Mouse (Mus musculus): ENCODE measurements around the gene Tbc1d2b. TPM values are rescaled to one million over a fixed set of nuclear protein-coding genes. Genes with fewer than 3 reads are reported as not detected.

Tbc1d2b gene
- polyA plus RNA-seq, 1 experiment from 2014 or later, result 9.6 TPM

DNA sequence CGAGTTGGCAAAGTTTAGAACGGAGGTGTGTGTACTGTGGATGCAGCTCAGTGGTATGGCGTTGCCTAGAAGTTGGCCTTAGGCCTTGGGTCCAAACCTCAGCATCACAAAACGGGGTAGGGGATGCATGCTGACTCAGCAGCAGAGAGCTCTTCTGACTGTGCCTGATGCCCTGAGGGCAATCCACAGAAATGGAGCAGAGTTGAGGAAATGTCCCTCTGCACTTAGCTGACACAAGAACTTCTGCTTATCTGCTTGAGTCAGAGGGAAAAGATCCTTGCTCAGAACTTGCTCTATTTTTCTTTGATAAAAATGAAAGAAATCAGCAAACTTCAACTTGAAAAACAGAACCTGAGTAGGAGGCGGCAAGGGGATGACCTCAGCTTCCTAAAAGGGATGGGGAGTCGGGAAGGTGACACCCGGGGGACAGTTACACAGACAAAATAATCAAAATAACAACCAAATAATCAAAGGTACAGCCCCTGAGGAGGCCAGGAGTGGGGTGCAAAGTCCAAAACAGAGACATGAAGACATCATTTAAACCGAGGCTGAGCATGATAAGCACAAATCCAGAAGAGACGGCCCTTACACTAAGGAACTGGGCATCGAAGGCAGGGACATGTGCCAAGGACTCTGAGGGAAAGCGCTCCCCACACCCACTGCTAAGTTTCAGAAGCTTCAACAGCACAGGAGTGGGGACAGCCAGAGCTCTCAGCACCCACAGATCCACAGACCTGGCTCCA is 54.2 kb downstream of the Tbc1d2b start:
- Histone ChIP-seq H3K27ac (replicated peaks; ENCODE audit: low read depth, low read length) (no peak overlapping the region), H3K27me3 (ENCODE audit: control insufficient read depth, insufficient read depth, low read length) (no peaks in the 10 kb centered on the region), H3K9me3 (ENCODE audit: control insufficient read depth, low read length) (no peaks in the 10 kb centered on the region), H3K4me1 (ENCODE audit: control insufficient read depth, insufficient read depth, low read length) (no peaks in the 10 kb centered on the region), H3K4me2 (ENCODE audit: low read depth, severe bottlenecking) (no peak overlapping the region), H3K4me3 (ENCODE audit: low read depth, low read length) (no peak overlapping the region), H3K36me3 (ENCODE audit: control insufficient read depth, insufficient read depth, low read length) (no peaks in the 10 kb centered on the region), H3K9ac (ENCODE audit: low read length) (no peak overlapping the region)
- DNase-seq (ENCODE audit: low spot score) (no peak), ATAC-seq (ENCODE audit: insufficient number of reproducible peaks, low FRiP score, low TSS enrichment, low read depth) (no peak)
- 87% methylated on average over 11 of the region's 11 CpGs for WGBS

DNA sequence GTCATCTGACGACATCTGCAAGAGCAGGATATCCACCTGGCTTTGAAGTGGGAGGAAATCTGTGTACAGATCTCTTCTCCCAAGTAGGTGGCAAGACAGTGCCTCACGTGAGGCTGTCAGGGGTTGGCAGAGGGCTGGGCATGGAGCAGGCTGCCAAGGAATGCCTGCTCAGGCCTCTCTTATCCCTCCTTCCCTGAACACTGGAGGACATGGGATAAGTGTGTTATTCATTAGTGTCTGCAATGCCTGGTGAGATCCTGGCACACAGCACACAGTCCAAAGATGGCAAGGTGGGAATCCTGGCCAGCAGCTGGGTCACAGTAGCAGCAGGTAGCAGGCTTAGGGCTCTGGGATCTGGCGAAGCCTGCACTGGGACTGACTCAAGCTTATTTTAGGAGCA is 57.5 kb downstream of the Tbc1d2b start:
- Histone ChIP-seq H3K27me3 (ENCODE audit: control insufficient read depth, insufficient read depth, low read length) (no peaks in the 10 kb centered on the region), H3K36me3 (ENCODE audit: control insufficient read depth, insufficient read depth, low read length) (no peaks in the 10 kb centered on the region), H3K9me3 (ENCODE audit: control insufficient read depth, low read length) (no peaks in the 10 kb centered on the region), H3K4me1 (ENCODE audit: control insufficient read depth, insufficient read depth, low read length) (no peaks in the 10 kb centered on the region), H3K27ac (replicated peaks; ENCODE audit: low read depth, low read length) (no peak overlapping the region), H3K4me2 (ENCODE audit: low read depth, severe bottlenecking) (no peak overlapping the region), H3K4me3 (ENCODE audit: low read depth, low read length) (no peak overlapping the region), H3K9ac (ENCODE audit: low read length) (no peak overlapping the region)
- DNase-seq (ENCODE audit: low spot score) (no peak), ATAC-seq (ENCODE audit: insufficient number of reproducible peaks, low FRiP score, low TSS enrichment, low read depth) (no peak)
- WGBS, result 86% methylated on average over 3 of the region's 3 CpGs

DNA sequence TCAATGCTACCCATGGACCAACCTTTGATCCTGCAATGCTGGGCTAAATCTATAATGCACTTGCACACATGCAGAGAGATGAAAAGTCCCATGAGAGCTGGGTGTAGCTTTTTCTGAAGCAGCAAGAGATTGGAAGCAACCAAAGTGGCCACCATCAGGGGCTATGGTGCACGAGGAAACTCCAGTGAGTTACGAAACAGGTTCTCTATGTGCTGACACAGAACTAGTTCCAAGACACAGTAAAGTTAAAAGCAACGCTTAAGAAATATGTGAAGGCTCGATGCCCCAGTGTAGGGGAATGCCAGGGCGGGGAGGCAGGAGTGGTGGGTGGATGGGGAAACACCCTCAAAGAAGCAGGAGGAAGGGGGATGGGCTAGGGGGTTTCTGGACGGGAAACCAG is 61.9 kb downstream of the Tbc1d2b start:
- WGBS, result 86% methylated on average over 6 of the region's 6 CpGs
- Histone ChIP-seq H3K9ac (ENCODE audit: low read length) (no peak overlapping the region), H3K36me3 (ENCODE audit: control insufficient read depth, insufficient read depth, low read length) (no peaks in the 10 kb centered on the region), H3K27me3 (ENCODE audit: control insufficient read depth, insufficient read depth, low read length) (no peaks in the 10 kb centered on the region), H3K4me1 (ENCODE audit: control insufficient read depth, insufficient read depth, low read length) (no peaks in the 10 kb centered on the region), H3K27ac (replicated peaks; ENCODE audit: low read depth, low read length) (no peak overlapping the region), H3K9me3 (ENCODE audit: control insufficient read depth, low read length) (no peaks in the 10 kb centered on the region), H3K4me3 (ENCODE audit: low read depth, low read length) (no peak overlapping the region), H3K4me2 (ENCODE audit: low read depth, severe bottlenecking) (no peak overlapping the region)
- DNase-seq (ENCODE audit: low spot score) (no peak), ATAC-seq (ENCODE audit: insufficient number of reproducible peaks, low FRiP score, low TSS enrichment, low read depth) (no peak)

DNA sequence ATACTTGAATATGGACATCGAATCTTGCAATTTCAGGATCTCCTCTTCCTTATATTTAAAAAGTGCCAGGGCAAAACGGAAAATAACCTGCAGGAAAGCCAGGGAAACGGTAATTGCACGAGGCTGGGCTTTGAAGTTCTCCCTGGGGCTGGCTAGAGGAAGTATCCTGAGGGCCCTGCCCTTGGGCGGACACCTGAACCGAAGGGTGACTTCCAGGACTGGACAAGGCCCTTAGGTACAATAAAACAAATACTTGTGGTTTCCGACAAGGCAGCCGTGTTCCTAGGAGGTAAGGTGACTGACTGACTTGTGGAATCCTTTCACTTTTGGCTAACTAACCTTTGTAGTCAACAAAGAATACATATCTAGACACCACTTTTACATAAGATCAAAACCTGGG is 62.8 kb downstream of the Tbc1d2b start:
- H3K9me3 ChIP-seq (ENCODE audit: control insufficient read depth, low read length), result no peaks in the 10 kb centered on the region
- 78% methylated on average over 8 of the region's 8 CpGs for WGBS
- H3K9ac ChIP-seq (ENCODE audit: low read length), result no peak overlapping the region
- H3K27ac ChIP-seq (replicated peaks; ENCODE audit: low read depth, low read length), result no peak overlapping the region
- no peak overlapping the region for H3K4me2 ChIP-seq (ENCODE audit: low read depth, severe bottlenecking)
- H3K27me3 ChIP-seq (ENCODE audit: control insufficient read depth, insufficient read depth, low read length), result no peaks in the 10 kb centered on the region
- no peaks in the 10 kb centered on the region for H3K4me1 ChIP-seq (ENCODE audit: control insufficient read depth, insufficient read depth, low read length)
- H3K4me3 ChIP-seq (ENCODE audit: low read depth, low read length), result no peak overlapping the region
- DNase-seq (ENCODE audit: low spot score) (no peak), ATAC-seq (ENCODE audit: insufficient number of reproducible peaks, low FRiP score, low TSS enrichment, low read depth) (no peak)
- no peaks in the 10 kb centered on the region for H3K36me3 ChIP-seq (ENCODE audit: control insufficient read depth, insufficient read depth, low read length)

DNA sequence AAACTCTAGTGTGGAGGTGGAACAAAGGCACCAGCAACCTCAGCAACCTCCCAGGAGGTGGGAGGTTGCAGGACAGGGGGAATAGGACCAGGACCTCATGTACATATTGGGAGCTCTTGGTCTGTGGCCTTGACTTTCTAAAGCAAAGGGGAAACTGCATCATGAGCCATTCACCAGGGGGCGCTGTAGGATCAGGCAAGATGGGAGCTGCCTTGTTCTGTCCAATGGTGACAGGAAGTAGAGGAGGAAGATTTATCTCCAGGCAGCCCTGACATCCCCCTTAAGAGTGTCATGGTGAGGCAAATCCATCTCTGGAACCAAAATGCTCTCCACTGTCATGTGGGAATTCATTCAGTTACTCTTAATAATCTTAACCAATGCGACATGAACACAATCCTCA is 64.1 kb downstream of the Tbc1d2b start:
- H3K9ac ChIP-seq (ENCODE audit: low read length), result no peak overlapping the region
- no peaks in the 10 kb centered on the region for H3K4me1 ChIP-seq (ENCODE audit: control insufficient read depth, insufficient read depth, low read length)
- H3K9me3 ChIP-seq (ENCODE audit: control insufficient read depth, low read length), result no peaks in the 10 kb centered on the region
- 45% methylated on average over 2 of the region's 2 CpGs for WGBS
- peak; percentile 85 for DNase-seq (ENCODE audit: low spot score)
- ATAC-seq (ENCODE audit: insufficient number of reproducible peaks, low FRiP score, low TSS enrichment, low read depth), result no peak
- H3K4me2 ChIP-seq (ENCODE audit: low read depth, severe bottlenecking), result no peak overlapping the region
- no peaks in the 10 kb centered on the region for H3K36me3 ChIP-seq (ENCODE audit: control insufficient read depth, insufficient read depth, low read length)
- H3K4me3 ChIP-seq (ENCODE audit: low read depth, low read length), result no peak overlapping the region
- no peak overlapping the region for H3K27ac ChIP-seq (replicated peaks; ENCODE audit: low read depth, low read length)
- no peaks in the 10 kb centered on the region for H3K27me3 ChIP-seq (ENCODE audit: control insufficient read depth, insufficient read depth, low read length)

DNA sequence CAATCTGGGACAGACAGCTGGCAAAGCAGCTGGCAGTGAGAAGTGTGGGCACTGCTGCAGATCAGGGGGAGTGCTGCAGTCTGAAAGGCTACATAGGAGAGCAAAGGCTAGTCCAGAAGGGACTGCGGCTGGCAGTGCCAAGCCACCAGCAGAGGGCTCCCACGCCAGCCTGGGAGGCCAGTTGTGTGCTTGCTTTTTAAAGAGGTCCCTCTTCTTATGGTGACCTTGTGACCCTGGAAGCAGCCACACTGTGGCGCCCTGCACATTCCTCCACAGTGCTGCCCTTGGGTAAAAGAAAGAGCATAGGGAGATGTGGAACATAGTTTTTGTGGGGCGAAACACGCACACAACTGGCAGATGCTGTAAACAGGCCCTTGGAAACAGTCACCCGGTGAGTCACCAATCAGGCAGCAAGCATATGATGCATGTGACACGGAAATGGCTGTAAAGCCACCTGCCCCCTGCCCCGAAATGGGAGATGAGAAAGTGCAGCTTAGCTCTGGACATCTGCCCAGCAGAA is 66.1 kb downstream of the Tbc1d2b start:
- ATAC-seq (ENCODE audit: insufficient number of reproducible peaks, low FRiP score, low TSS enrichment, low read depth) (no peak), DNase-seq (ENCODE audit: low spot score) (no peak)
- Histone ChIP-seq H3K4me1 (ENCODE audit: control insufficient read depth, insufficient read depth, low read length) (no peaks in the 10 kb centered on the region), H3K27me3 (ENCODE audit: control insufficient read depth, insufficient read depth, low read length) (no peaks in the 10 kb centered on the region), H3K27ac (replicated peaks; ENCODE audit: low read depth, low read length) (no peak overlapping the region), H3K4me2 (ENCODE audit: low read depth, severe bottlenecking) (no peak overlapping the region), H3K4me3 (ENCODE audit: low read depth, low read length) (no peak overlapping the region), H3K9me3 (ENCODE audit: control insufficient read depth, low read length) (no peaks in the 10 kb centered on the region), H3K9ac (ENCODE audit: low read length) (no peak overlapping the region), H3K36me3 (ENCODE audit: control insufficient read depth, insufficient read depth, low read length) (no peaks in the 10 kb centered on the region; the same call in 1 of the 2 replicates)
- 62% methylated on average over 8 of the region's 8 CpGs for WGBS

DNA sequence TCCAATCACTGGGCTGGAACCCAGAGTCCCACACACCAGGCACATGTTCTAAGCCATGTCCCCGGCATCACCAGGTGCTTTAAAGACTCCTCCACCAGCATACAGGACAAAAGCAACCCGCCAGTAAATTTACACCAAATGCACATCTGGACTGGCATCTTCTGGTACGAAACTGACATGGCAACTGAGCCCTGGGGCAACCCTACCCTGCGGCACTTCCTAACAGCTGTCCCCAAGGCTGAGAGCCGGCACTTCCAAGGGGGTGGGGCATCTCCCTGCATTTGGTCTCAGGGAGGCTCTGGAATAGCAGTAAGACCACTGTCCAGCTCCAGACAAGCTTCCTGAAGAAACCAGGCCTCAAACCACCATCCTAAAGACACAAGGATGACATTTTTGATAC is 67.4 kb downstream of the Tbc1d2b start:
- no peak overlapping the region for H3K4me3 ChIP-seq (ENCODE audit: low read depth, low read length)
- H3K27me3 ChIP-seq (ENCODE audit: control insufficient read depth, insufficient read depth, low read length), result no peaks in the 10 kb centered on the region
- no peak overlapping the region for H3K4me2 ChIP-seq (ENCODE audit: low read depth, severe bottlenecking)
- no peaks in the 10 kb centered on the region; the same call in 1 of the 2 replicates for H3K36me3 ChIP-seq (ENCODE audit: control insufficient read depth, insufficient read depth, low read length)
- no peak overlapping the region for H3K27ac ChIP-seq (replicated peaks; ENCODE audit: low read depth, low read length)
- 70% methylated on average over 5 of the region's 5 CpGs for WGBS
- DNase-seq (ENCODE audit: low spot score), result no peak
- no peaks in the 10 kb centered on the region for H3K4me1 ChIP-seq (ENCODE audit: control insufficient read depth, insufficient read depth, low read length)
- H3K9ac ChIP-seq (ENCODE audit: low read length), result no peak overlapping the region
- no peaks in the 10 kb centered on the region for H3K9me3 ChIP-seq (ENCODE audit: control insufficient read depth, low read length)
- no peak for ATAC-seq (ENCODE audit: insufficient number of reproducible peaks, low FRiP score, low TSS enrichment, low read depth)

DNA sequence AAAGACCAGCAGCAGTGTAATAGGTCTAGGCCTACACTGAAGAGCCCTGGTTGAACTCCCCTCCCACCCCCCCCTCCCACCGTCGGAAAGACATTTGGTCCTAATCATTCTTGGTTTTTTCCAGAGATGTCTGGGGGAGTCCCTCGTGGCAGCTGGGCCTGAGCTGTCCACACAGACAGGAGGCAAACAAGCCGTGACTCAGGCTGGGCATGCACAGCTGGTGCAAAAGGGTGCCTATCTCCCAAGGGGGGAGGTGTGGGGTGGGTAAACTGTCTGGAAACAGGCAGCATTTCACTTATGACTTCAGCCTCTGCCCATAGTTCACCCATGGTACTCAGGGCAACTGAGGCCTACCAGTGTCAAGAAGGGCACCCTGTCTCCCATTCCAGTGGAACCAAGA is 69.1 kb downstream of the Tbc1d2b start:
- ATAC-seq (ENCODE audit: insufficient number of reproducible peaks, low FRiP score, low TSS enrichment, low read depth), result no peak
- Histone ChIP-seq H3K4me2 (ENCODE audit: low read depth, severe bottlenecking) (no peak overlapping the region), H3K9ac (ENCODE audit: low read length) (no peak overlapping the region), H3K4me1 (ENCODE audit: control insufficient read depth, insufficient read depth, low read length) (no peaks in the 10 kb centered on the region), H3K27ac (replicated peaks; ENCODE audit: low read depth, low read length) (no peak overlapping the region), H3K36me3 (ENCODE audit: control insufficient read depth, insufficient read depth, low read length) (no peaks in the 10 kb centered on the region; the same call in 1 of the 2 replicates), H3K4me3 (ENCODE audit: low read depth, low read length) (no peak overlapping the region), H3K9me3 (ENCODE audit: control insufficient read depth, low read length) (no peaks in the 10 kb centered on the region), H3K27me3 (ENCODE audit: control insufficient read depth, insufficient read depth, low read length) (no peaks in the 10 kb centered on the region)
- no peak for DNase-seq (ENCODE audit: low spot score)
- WGBS, result 31% methylated on average over 4 of the region's 4 CpGs

DNA sequence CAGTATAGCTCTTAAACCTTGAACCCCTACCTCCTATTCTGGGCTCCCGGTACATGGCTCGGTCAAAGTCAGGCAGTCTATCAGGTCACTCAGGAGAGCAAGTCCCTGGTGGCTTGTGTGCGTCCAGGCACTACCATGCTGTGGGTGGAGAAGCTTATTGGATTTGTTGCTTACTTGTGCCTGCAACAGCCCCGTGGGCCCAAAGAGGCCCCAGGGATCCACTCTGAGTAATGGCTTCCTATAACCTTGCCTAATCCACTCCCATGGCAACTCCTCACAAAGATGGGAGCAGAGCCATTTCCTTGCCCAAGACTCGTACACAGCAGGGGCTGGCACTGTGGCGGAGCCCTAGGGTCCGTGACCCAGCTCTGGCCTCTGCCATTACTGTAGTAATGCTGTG is 69.5 kb downstream of the Tbc1d2b start:
- H3K27ac ChIP-seq (replicated peaks; ENCODE audit: low read depth, low read length), result no peak overlapping the region
- H3K27me3 ChIP-seq (ENCODE audit: control insufficient read depth, insufficient read depth, low read length), result no peaks in the 10 kb centered on the region
- no peaks in the 10 kb centered on the region; the same call in 1 of the 2 replicates for H3K36me3 ChIP-seq (ENCODE audit: control insufficient read depth, insufficient read depth, low read length)
- DNase-seq (ENCODE audit: low spot score), result no peak
- H3K9me3 ChIP-seq (ENCODE audit: control insufficient read depth, low read length), result no peaks in the 10 kb centered on the region
- ATAC-seq (ENCODE audit: insufficient number of reproducible peaks, low FRiP score, low TSS enrichment, low read depth), result no peak
- no peaks in the 10 kb centered on the region for H3K4me1 ChIP-seq (ENCODE audit: control insufficient read depth, insufficient read depth, low read length)
- WGBS, result 83% methylated on average over 7 of the region's 7 CpGs
- H3K4me3 ChIP-seq (ENCODE audit: low read depth, low read length), result no peak overlapping the region
- no peak overlapping the region for H3K9ac ChIP-seq (ENCODE audit: low read length)
- H3K4me2 ChIP-seq (ENCODE audit: low read depth, severe bottlenecking), result no peak overlapping the region

Data from limb, embryonic 11.5 days (tissue).